Mouse (Mus musculus) Patski (cell line): ENCODE measurements around the gene Pfkp. TPM values are rescaled to one million over a fixed set of nuclear protein-coding genes. Genes with fewer than 3 reads are reported as not detected.

Experiments used
- ATAC-seq: fragments of 100-300 bp; one replicate; pipeline ENCODE4 v1.8.0; 2021
- CTCF ChIA-PET: fragments of 350-600 bp; sonication (Branson Sonifier 250); formaldehyde crosslinking; loops from one replicate; lab custom pipeline; 2022; ENCODE audit warnings: inconsistent platforms; lab: Charles Lee
- POLR2A ChIA-PET: fragments of 350-600 bp; sonication (Branson Sonifier 250); formaldehyde crosslinking; loops from one replicate; lab custom pipeline; 2022; ENCODE audit warnings: antibody characterized with exemption, inconsistent platforms; lab: Charles Lee
- DNase-seq: peaks from one replicate; pipeline ENCODE4 v3.0.0-alpha.2; 2011; ENCODE audit warnings: low read depth, low spot score
- H3K27me3 ChIP-seq: fragments of 371-371 bp; one replicate; pipeline ENCODE4 v1.5.1; 2021
- CTCF ChIP-seq: fragments of 100-300 bp; IDR thresholded peaks from one replicate; pipeline ENCODE4 v1.5.1; 2021
- in situ Hi-C: fragments of 300-500 bp; cut with MboI; formaldehyde crosslinking; loops from 3 replicates; pipeline ENCODE4 v1.11.1; 2018; ENCODE audit warnings: low pct_unique_long_range_greater_than_20kb, mixed read lengths
- polyA plus RNA-seq: library from polyadenylated mRNA; unstranded; gene quantifications from one replicate; pipeline ENCODE4 v1.2.3, GENCODE M21; 2021

Pfkp gene
- polyA plus RNA-seq, 1 experiment from 2014 or later, result 220 TPM

DNA sequence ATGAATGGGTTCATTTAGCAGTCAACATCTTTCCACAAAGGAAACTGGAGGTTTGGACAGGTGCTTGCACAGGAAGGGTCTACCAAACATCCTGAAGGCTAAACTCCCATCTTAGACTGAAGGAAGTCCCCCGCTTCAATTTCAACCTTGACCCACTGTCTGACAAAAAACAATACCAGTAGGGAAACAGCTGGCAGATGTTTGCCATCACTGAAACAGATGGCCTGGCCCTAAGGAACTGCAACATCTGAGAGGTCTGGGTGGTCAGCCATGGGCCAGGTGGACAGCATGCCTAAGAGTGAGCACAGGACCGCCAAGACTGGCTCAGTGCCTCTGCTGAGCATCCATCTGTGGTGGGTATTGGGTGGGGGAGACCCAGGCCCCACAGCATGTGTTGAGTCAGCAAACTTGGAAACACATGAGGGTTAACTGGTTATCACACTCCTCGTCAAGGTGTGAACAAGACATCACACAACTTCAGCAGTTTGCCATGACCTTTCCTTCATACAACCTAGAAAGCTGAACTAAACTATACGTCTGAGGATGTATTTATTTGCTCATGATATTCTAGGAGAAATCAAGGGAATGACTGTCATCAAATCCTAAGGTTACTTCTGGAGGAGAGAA is 65.0 kb downstream of the Pfkp start:
- ATAC-seq (no peak), DNase-seq (no peak)
- no peak for TF ChIP-seq CTCF
- POLR2A ChIA-PET, result no interaction called here
- in situ Hi-C loops, result loop anchor here (5.0 kb wide), 1 partner anchor 49 kb away; no protein-coding TSS in a partner anchor
- H3K27me3 ChIP-seq, result no peaks in the 10 kb centered on the region
- CTCF ChIA-PET, result no interaction called here

DNA sequence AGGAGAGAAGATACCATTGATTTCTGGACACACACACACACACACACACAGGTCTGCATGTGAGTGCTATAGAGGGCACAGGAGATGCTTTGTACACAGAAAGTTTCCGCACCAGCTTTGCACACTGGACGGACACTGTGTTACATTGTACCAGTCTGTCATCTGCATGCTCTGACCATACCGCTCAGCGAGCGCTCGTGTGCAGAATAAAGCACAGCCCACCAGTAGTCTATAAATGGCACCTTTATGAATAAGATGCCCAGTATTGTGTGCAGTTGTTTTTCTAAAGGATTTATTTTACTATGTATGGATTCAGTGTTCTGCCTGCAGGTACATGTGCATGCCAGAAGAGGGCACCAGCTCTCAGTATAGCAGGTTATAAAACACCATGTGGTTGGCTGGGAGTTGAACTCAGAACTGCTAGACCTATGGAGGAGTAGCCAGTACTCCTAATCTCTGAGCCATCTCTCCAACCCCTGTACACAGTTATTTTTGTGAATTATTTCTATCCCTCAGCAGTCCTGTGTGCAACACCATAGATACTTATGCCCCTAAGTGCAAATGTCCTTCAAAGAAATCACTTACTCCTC is 72.6 kb downstream of the Pfkp start:
- DNase-seq, result no peak
- ATAC-seq, result no peak
- H3K27me3 ChIP-seq, result no peaks in the 10 kb centered on the region
- TF ChIP-seq CTCF, result peak; percentile 65
- CTCF ChIA-PET, result interaction anchor here (0.6 to 1.4 kb wide), 3 partner anchors 9 to 15 kb away, joined by 3 to 5 read pairs (median 3); no protein-coding TSS in a partner anchor
- POLR2A ChIA-PET, result no interaction called here
- in situ Hi-C loops, result no loop called here

DNA sequence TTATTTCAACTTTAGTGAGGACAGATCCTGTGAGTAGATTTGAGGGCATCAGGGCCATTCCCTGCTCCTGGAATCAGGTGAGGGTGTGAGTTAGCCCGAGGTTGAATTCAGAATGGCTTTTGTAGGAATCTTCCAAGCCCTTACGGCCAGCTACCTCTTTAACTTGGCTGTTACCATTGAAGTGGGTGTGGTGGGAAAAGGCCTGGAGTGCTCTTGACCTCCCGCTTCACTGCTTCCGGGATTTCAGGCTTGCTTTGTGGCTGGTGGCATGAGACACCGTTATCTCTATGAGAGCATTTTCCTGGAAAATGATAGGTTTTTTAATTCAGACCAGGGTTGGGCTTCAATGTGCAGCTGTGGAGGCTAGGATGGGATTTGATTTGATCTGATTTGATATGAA is 83.0 kb downstream of the Pfkp start:
- no peaks in the 10 kb centered on the region for H3K27me3 ChIP-seq
- POLR2A ChIA-PET, result interaction anchor here (0.6 kb wide), 1 partner anchor 15 kb away, joined by 3 read pairs; no protein-coding TSS in a partner anchor
- in situ Hi-C loops, result no loop called here
- CTCF ChIA-PET, result interaction anchor here (1.8 kb wide), 1 partner anchor 10 kb away, joined by 5 read pairs; no protein-coding TSS in a partner anchor
- no peak for ATAC-seq
- TF ChIP-seq CTCF, result no peak
- DNase-seq, result no peak

DNA sequence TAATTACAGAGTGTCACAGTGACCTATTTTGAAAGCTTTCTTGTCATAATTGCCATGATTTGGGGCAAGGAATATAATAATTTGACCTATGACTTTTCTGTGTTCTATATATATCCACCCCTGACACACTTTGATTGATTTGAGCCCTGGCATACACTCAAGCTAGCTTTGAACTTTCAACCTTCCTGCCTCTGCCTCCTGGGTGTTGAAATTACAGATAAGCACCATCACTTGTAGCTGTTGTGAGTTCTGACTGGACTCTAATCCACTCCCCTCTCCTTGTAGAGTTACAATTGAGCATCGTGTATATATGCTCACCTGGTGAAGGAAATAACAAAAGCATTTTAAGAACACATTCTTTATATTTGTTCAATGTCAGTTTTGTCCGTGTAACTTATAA is 86.2 kb downstream of the Pfkp start:
- CTCF ChIA-PET, result no interaction called here

DNA sequence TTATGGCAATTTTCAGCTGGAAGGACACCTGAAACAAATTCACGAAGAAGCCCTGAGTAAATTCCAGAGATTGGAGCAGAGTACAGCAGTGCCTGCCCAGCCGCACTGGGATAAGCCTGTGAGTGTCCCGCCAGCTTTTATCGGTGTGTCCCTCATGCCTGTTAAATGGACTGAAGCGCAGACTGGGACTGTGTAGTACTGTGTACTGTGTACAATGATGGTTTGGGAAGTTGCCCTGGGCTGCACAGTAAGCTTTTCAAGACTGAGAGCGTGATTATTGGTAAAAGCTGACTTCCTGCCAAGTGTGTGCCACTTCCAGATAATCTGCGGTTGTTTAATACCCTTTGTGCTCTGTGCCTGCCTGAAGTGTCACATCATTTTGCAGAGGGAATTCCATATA is 90.8 kb downstream of the Pfkp start:
- ATAC-seq, result no peak

More for the DNA sequence above, 86.2 kb downstream of the Pfkp start:
- ATAC-seq (no peak), DNase-seq (no peak)
- in situ Hi-C loops, result no loop called here
- H3K27me3 ChIP-seq, result no peaks in the 10 kb centered on the region
- POLR2A ChIA-PET, result no interaction called here
- TF ChIP-seq CTCF, result no peak

DNA sequence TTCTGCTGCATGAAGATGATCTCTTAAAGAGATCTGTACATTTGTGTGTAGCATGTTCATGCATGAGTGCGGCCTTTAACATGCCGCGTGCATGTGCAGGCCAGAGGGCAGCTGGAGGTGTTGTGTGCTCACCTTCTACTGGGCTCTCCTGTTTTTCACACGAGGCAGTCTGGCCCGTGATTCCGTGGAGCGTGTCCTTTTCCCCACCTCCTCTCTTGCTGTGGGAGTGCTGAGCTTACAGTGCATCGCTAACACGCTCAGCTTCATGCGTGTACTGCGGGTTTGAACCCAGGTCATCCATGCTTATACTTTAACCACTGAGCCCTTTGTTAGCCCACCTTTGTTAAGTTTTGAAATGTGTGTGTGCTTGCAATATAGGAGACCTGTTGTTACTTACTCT is 92.9 kb downstream of the Pfkp start:
- no peak for DNase-seq
- POLR2A ChIA-PET, result no interaction called here
- no peaks in the 10 kb centered on the region for H3K27me3 ChIP-seq
- CTCF ChIA-PET, result no interaction called here
- in situ Hi-C loops, result no loop called here
- no peak for TF ChIP-seq CTCF
- no peak for ATAC-seq

More for the DNA sequence above, 90.8 kb downstream of the Pfkp start:
- no peak for TF ChIP-seq CTCF
- H3K27me3 ChIP-seq, result no peaks in the 10 kb centered on the region
- no peak for DNase-seq
- in situ Hi-C loops, result no loop called here
- ChIA-PET CTCF (interaction anchor here (1.3 to 1.7 kb wide), 3 partner anchors 9 to 14 kb away, joined by 3 to 5 read pairs (median 4); no protein-coding TSS in a partner anchor), POLR2A (interaction anchor here (1.0 kb wide), 1 partner anchor 11 kb away, joined by 3 read pairs; no protein-coding TSS in a partner anchor)

DNA sequence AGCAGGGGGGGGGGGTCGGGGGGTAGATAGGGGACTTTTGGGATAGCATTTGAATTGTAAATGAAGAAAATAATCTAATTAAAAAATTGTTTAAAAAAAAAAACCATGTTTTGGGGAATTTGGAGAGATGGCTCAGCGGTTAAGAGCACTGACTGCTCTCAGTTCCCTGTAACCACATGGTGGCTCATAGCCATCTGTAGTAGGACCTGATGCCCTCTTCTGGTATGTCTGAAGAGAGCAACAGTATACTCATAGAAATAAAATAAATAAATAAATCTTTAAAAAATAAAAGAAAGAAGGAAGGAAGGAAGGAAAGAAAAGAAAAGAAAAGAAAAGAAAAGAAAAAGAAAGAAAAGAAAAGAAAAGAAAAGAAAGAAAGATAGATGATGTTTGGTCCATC is 94.9 kb downstream of the Pfkp start:
- CTCF ChIA-PET, result no interaction called here
- in situ Hi-C loops, result no loop called here
- DNase-seq, result no peak
- POLR2A ChIA-PET, result no interaction called here
- no peaks in the 10 kb centered on the region for H3K27me3 ChIP-seq
- no peak for TF ChIP-seq CTCF
- no peak for ATAC-seq

DNA sequence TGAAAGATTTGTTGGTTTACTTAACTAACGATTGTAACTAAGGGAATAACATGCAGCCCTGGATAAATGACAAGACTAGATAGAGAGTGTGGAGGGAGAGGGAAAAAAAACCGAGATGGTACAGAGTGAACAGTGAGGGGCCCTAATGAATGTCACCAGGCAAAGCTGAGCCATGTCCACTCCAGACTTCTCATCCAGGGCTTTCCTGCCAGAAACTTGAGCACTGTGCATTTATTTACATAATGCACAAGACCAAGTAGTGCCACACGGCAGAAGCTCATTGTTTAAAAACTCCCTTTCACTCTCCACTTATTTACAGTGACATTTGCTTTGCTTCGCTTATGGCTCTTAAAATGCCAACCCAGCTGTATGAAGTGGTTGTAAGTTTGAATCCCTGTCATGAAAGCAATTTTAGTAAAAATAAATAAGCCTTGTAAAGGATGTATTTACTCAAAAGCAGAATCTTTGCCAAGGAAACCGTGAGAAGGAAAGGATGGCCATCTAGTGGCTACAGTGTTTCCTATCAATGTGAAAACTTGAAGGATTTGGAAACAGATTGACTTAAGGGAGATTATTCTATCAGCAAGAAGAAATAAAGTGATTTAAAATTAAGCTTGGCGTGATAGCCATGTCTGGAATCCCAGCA is 113.2 kb downstream of the Pfkp start:
- in situ Hi-C loops, result loop anchor here (10.0 kb wide), 2 partner anchors 341 to 671 kb away; partner anchors contain the start of gene Klf6
- ATAC-seq (no peak), DNase-seq (no peak)
- ChIA-PET CTCF (interaction anchor here (0.9 to 1.3 kb wide), 4 partner anchors 12 to 1873 kb away, joined by 3 read pairs; no protein-coding TSS in a partner anchor), POLR2A (no interaction called here)
- peak; percentile 47 for TF ChIP-seq CTCF
- H3K27me3 ChIP-seq, result no peaks in the 10 kb centered on the region

DNA sequence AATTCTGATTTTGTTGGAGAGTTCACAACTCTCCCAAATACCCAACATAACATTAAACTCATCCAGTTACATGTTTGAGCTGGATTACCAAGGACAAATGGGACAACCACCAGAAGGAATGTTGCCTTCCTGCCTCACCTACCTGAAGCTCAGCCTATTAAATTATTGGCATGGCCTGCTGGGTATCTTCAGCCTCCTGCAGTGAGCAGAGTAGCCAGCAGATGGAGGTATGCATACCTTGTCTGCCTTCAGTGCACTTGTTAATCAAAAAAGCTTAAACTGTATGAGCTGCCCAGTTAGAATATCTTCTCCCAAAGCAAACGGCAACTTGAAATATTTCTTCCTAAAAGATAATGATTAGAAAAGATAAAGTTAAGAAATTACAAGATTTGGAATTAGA is 115.9 kb downstream of the Pfkp start:
- no peaks in the 10 kb centered on the region for H3K27me3 ChIP-seq
- ATAC-seq (no peak), DNase-seq (no peak)
- ChIA-PET CTCF (interaction anchor here (0.8 kb wide), 1 partner anchor 8 kb away, joined by 3 read pairs; no protein-coding TSS in a partner anchor), POLR2A (no interaction called here)
- in situ Hi-C loops, result loop anchor here (5.0 to 10.0 kb wide), 5 partner anchors 60 to 1865 kb away; partner anchors contain the start of gene Klf6
- TF ChIP-seq CTCF, result peak; percentile 64

Other genes with a start within 250 kb of the Pfkp start
- 62.2 TPM for gene Pitrm1, start 100.6 kb downstream of the Pfkp start, polyA plus RNA-seq